Mouse (Mus musculus) right cerebral cortex, postnatal 36 days (tissue): ENCODE data around the gene Tcf7l1.

Experiments used
- DNase-seq, 2 experiments: peaks; one replicate each; pipeline ENCODE4 v3.0.0; 2022; ENCODE audit warnings: low spot score in 2 of 2, mixed read lengths in 1 of 2

Tcf7l1 gene

GRCm38 (mm10) chr6:72745781-72746180 is 43.3 kb downstream of the Tcf7l1 start:
- no peak for DNase-seq

- no peak for DNase-seq
Measured at GRCm38 (mm10) chr6:72744144-72744800, 44.8 kb downstream of the Tcf7l1 start.

GRCm38 (mm10) chr6:72743624-72744041 is 45.4 kb downstream of the Tcf7l1 start:
- no peak for DNase-seq

- no peak for DNase-seq
Measured at GRCm38 (mm10) chr6:72742331-72742730, 46.7 kb downstream of the Tcf7l1 start.

GRCm38 (mm10) chr6:72740596-72741421 is 48.2 kb downstream of the Tcf7l1 start:
- DNase-seq, result no peak

- no peak for DNase-seq
Measured at GRCm38 (mm10) chr6:72736872-72737271, 52.2 kb downstream of the Tcf7l1 start.

- no peak for DNase-seq
Measured at GRCm38 (mm10) chr6:72735206-72735605, 53.8 kb downstream of the Tcf7l1 start.

- DNase-seq, result no peak
Measured at GRCm38 (mm10) chr6:72733375-72733774, 55.7 kb downstream of the Tcf7l1 start.

- no peak for DNase-seq
Measured at GRCm38 (mm10) chr6:72732109-72732508, 56.9 kb downstream of the Tcf7l1 start.

GRCm38 (mm10) chr6:72730560-72730849 is 58.5 kb downstream of the Tcf7l1 start:
- peak; percentile 6 to 18 for DNase-seq

GRCm38 (mm10) chr6:72729831-72730559 is 59.1 kb downstream of the Tcf7l1 start:
- DNase-seq, result no peak

GRCm38 (mm10) chr6:72727826-72728225 is 61.2 kb downstream of the Tcf7l1 start:
- no peak for DNase-seq

GRCm38 (mm10) chr6:72724494-72725180 is 64.4 kb downstream of the Tcf7l1 start:
- no peak for DNase-seq

- no peak for DNase-seq
Measured at GRCm38 (mm10) chr6:72723731-72724385, 65.2 kb downstream of the Tcf7l1 start.

- no peak for DNase-seq
Measured at GRCm38 (mm10) chr6:72723143-72723542, 65.9 kb downstream of the Tcf7l1 start.

- DNase-seq, result no peak
Measured at GRCm38 (mm10) chr6:72720852-72721251, 68.2 kb downstream of the Tcf7l1 start.

- DNase-seq, result peak in 1 of 2 experiments; percentile 31
Measured at GRCm38 (mm10) chr6:72714726-72715125, 74.3 kb downstream of the Tcf7l1 start.

GRCm38 (mm10) chr6:72714250-72714649 is 74.8 kb downstream of the Tcf7l1 start:
- no peak for DNase-seq

- DNase-seq, result peak in 1 of 2 experiments; percentile 9
Measured at GRCm38 (mm10) chr6:72711508-72712081, 77.5 kb downstream of the Tcf7l1 start.

- peak in 1 of 2 experiments; percentile 8 for DNase-seq
Measured at GRCm38 (mm10) chr6:72710897-72711507, 78.1 kb downstream of the Tcf7l1 start.
